Mouse (Mus musculus): ENCODE data around the gene Pcolce. TPM values are rescaled to one million over a fixed set of nuclear protein-coding genes. Genes with fewer than 3 reads are reported as not detected.
A peak's percentile ranks its signal among the peaks of the same experiment; 100 is the strongest.

Pcolce gene
- polyA plus RNA-seq, 1 experiment from 2014 or later: 51.8 TPM

DNA sequence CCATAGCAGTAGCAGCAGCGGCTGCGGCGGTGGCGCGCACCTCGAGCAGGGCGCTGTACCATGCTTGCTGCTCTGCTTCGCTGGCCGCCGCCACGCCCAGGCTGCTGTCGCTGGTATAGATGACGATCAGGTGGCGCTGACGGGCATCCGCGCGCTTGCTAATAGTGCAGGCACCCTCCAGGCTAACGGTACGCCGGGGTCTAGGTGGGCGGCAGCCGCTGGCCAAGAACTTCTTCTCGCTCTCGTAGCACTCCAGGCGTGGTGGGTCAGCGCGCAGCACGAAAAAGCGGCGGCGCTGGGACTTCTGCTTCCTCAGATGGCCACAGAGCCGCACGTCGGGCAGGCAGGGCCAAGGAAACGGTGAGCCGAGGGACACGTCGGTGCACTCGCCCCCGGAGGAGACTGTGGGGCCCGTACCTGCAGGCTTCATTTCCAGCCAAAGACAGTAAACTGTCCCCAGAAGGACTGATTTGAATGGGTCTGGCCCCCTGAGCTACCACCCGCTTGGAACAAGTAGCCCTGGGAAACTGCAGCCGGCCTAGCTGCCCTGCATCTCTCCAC lies 31.6 kb upstream of the Pcolce start:
- peaks cover 28% of the 10 kb centered on the region for H3K36me3 ChIP-seq
- H3K4me1 ChIP-seq: peaks cover 31% of the 10 kb centered on the region
- H3K4me2 ChIP-seq (replicated peaks): peak overlapping the region; percentile 52
- no peak overlapping the region for H3K27ac ChIP-seq
- WGBS: 2% methylated on average over 44 of the region's 44 CpGs
- ATAC-seq (ENCODE audit: low FRiP score, low read depth): no peak
- peaks cover 40% of the 10 kb centered on the region for H3K27me3 ChIP-seq (replicated peaks)
- peak overlapping the region; percentile 19 for H3K4me3 ChIP-seq
- no peaks in the 10 kb centered on the region for H3K9me3 ChIP-seq
- 0 out of 2 replicates have a peak overlapping the region, but pooled peaks have one; percentile 22 for H3K9ac ChIP-seq

DNA sequence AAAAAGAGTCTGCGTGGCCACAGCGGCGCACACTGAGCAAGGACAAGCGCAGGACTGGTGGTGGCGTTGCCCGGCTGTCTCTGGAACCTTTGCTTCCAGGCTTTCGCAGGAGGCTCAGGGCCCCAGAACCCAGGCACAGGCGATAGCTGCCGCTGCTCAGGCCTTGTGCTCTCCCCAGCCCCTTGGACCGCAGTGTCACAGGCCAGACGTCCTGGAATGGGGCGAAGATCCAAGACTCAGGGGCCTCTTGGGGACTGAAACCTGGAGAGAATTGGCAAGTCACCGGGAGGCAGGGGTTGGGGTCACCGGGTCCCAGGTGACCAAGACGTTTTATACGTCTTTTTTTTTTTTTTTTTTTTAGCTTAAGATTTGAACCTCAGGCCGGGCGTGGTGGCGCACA lies 30.9 kb upstream of the Pcolce start:
- Histone ChIP-seq H3K9ac (no peak overlapping the region), H3K4me1 (peaks cover 24% of the 10 kb centered on the region), H3K27ac (no peak overlapping the region), H3K4me3 (no peak overlapping the region), H3K27me3 (replicated peaks) (peaks cover 40% of the 10 kb centered on the region), H3K9me3 (no peaks in the 10 kb centered on the region), H3K4me2 (replicated peaks) (no peak overlapping the region), H3K36me3 (peaks cover 35% of the 10 kb centered on the region)
- 41% methylated on average over 19 of the region's 19 CpGs for WGBS
- ATAC-seq (ENCODE audit: low FRiP score, low read depth): no peak

DNA sequence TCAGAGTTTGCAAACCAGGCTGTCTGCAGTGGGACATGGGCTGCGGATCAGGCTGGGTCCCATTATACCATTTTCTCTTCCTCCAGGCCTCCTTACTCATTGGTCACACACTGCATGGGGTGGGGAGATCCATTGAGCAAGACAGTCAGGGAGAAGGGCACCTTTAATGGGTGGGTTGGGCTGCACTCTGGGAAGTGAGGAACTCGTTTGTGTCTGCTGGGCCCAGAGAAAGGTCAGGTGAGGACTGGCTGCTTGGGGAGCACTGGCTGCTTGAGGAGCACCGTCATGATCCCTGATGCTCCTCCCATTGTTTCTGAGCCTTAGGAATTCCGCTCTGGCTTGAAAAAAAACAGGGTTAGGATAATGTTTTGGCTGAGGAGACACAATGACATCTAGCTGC lies 29.3 kb upstream of the Pcolce start:
- H3K9ac ChIP-seq: no peak overlapping the region
- no peak overlapping the region for H3K4me3 ChIP-seq
- WGBS: 55% methylated on average over 4 of the region's 4 CpGs
- H3K4me1 ChIP-seq: peaks cover 15% of the 10 kb centered on the region
- H3K27ac ChIP-seq: no peak overlapping the region
- H3K9me3 ChIP-seq: no peaks in the 10 kb centered on the region
- H3K27me3 ChIP-seq (replicated peaks): peaks cover 40% of the 10 kb centered on the region
- ATAC-seq (ENCODE audit: low FRiP score, low read depth): no peak
- H3K4me2 ChIP-seq (replicated peaks): no peak overlapping the region
- H3K36me3 ChIP-seq: peaks cover 51% of the 10 kb centered on the region

DNA sequence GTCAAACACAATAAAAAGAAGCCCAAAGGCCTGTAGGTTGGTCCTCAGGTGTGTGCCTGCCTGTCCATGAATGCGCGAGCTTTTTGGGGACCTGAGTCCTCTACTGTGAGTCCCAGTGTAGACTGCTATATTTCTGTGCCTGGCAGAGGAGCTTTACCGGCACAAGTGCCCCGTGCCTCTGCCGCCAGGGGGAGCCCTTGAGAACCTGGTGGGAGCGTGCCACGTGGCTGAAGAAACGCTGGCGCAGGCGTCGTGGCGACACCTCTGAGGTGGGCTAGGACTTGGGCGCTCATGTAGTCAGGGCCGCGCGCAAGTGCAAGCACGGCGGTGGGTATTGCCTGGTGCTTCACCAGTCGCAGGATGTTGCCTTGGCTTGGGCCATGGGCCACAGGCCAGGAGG lies 27.5 kb upstream of the Pcolce start, which contains the start of gene Sap25:
TSS of gene Sap25 (plus strand) at position 281 of the 400 bp plus-strand sequence.
- Histone ChIP-seq H3K9ac (no peak within 1 kb of the TSS), H3K4me2 (replicated peaks) (no peak within 1 kb of the TSS), H3K36me3 (peaks cover 69% of the 10 kb centered on the region), H3K4me3 (no peak within 1 kb of the TSS), H3K9me3 (no peaks in the 10 kb centered on the region), H3K4me1 (peaks cover 15% of the 10 kb centered on the region), H3K27me3 (replicated peaks) (peaks cover 36% of the 10 kb centered on the region), H3K27ac (no peak within 1 kb of the TSS)
- 88% methylated on average over 19 of the region's 19 CpGs for WGBS
- peak; percentile 39; the same call in 1 of the 2 replicates for ATAC-seq (ENCODE audit: low FRiP score, low read depth)

DNA sequence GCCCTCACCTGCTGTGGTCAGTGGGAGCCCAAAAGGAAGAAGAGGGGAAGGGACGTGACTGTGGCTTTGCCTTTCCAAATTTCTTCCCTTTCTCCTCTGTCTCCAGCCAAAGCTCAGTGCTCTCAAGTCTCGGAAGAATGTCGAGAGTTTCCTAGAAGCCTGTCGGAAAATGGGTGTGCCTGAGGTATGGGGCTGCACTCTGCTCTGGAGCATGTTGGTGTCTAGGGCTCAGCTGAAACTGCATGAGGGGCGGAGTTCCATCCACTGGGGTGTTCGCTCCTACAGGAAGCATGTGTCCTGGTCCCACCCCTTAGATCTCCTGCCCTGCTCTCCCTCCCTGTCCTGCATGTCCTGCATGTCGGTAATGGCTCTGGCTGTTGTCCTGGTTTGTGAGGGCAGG lies 25.9 kb upstream of the Pcolce start:
- Histone ChIP-seq H3K9ac (no peak overlapping the region), H3K9me3 (no peaks in the 10 kb centered on the region), H3K27ac (no peak overlapping the region), H3K4me1 (peaks cover 4% of the 10 kb centered on the region; the same call in 1 of the 2 replicates), H3K4me2 (replicated peaks) (no peak overlapping the region), H3K27me3 (replicated peaks) (peaks cover 21% of the 10 kb centered on the region), H3K36me3 (peaks cover 82% of the 10 kb centered on the region), H3K4me3 (no peak overlapping the region)
- ATAC-seq (ENCODE audit: low FRiP score, low read depth): no peak
- 87% methylated on average over 7 of the region's 7 CpGs for WGBS

DNA sequence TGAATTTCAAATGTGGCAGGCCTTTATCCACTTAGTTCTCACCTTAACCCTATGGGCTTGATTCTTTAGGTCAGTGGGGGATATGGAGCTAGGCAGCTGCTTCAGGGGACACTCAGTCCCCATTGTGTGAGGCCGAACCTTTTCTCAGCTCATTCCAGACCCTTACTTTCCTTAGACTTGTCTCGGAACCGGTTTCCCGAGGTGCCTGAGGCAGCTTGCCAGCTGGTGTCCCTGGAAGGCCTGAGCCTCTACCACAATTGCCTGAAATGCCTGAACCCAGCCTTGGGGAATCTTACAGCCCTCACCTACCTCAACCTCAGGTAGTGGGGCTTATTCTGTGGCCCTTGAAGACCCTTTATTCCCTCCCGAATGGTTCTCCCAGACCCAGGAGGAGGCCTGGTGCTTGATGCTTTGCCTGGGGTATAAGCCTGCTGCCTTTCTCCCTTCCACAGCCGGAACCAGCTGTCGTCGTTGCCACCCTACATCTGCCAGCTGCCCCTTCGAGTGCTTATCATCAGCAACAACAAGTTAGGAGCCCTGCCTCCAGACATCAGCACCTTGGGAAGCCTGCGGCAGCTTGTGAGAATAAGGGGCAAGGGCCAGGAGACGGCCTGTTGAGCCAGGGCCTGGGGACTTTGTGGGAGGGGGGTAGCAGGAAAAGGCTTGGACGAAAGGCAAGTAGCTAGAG lies 20.0 kb upstream of the Pcolce start:
- WGBS: 87% methylated on average over 12 of the region's 12 CpGs
- Histone ChIP-seq H3K4me1 (peaks cover 31% of the 10 kb centered on the region), H3K27me3 (replicated peaks) (no peaks in the 10 kb centered on the region), H3K4me3 (no peak overlapping the region), H3K27ac (no peak overlapping the region), H3K4me2 (replicated peaks) (no peak overlapping the region), H3K9me3 (no peaks in the 10 kb centered on the region), H3K9ac (no peak overlapping the region), H3K36me3 (peaks cover 55% of the 10 kb centered on the region)
- no peak for ATAC-seq (ENCODE audit: low FRiP score, low read depth)

DNA sequence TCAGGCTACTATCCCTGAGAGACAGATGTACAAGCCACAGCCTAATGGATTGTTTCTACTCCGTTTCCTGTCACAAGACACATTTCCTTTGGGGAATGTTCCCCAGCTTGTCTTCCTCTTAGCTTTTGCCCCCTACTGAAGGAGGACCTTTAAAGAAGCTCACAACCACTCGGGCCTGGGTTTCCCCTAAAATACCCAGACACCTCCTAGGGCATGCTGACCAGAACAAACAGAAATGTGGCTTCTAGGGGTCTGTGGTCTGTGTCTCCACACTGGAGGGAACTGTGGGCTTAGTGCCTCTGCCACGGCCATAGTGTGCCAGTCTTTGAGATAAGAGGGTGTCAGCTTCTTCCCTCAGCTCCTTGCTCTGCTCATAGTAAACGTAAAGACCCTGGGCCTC lies 18.0 kb upstream of the Pcolce start:
- no peak overlapping the region for H3K27ac ChIP-seq
- peaks cover 35% of the 10 kb centered on the region for H3K4me1 ChIP-seq
- 73% methylated on average over 4 of the region's 4 CpGs for WGBS
- H3K9me3 ChIP-seq: no peaks in the 10 kb centered on the region
- peak overlapping the region; percentile 79 for H3K4me2 ChIP-seq (replicated peaks)
- ATAC-seq (ENCODE audit: low FRiP score, low read depth): no peak
- H3K4me3 ChIP-seq: no peak overlapping the region
- peak overlapping the region; percentile 81; the same call in 1 of the 2 replicates for H3K9ac ChIP-seq
- H3K36me3 ChIP-seq: peaks cover 35% of the 10 kb centered on the region
- no peaks in the 10 kb centered on the region for H3K27me3 ChIP-seq (replicated peaks)

DNA sequence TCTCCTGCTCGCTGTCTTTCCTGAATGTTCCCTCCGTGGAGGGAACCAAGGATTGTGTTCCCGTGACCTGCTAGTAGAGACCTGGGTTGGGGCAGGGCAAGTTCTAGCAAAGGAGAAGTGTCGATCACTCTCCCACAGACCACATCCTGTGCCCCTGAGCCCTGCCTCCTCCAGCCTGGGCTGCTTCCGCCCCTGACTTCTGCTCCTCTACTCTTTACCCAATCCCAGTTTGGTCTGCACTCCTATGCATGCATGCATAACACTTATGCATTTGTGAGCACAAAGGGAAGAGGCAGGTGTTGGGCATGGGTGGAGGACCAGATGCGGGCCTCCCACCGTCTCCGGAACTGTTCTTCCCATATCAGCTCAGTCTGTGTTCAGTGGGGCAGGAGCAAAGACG lies 17.6 kb upstream of the Pcolce start:
- H3K9me3 ChIP-seq: no peaks in the 10 kb centered on the region
- H3K4me2 ChIP-seq (replicated peaks): peak overlapping the region; percentile 79
- ATAC-seq (ENCODE audit: low FRiP score, low read depth): no peak
- H3K9ac ChIP-seq: peak overlapping the region; percentile 81
- H3K27ac ChIP-seq: peak overlapping the region; percentile 46; the same call in 1 of the 2 replicates
- no peaks in the 10 kb centered on the region for H3K27me3 ChIP-seq (replicated peaks)
- 67% methylated on average over 9 of the region's 9 CpGs for WGBS
- peaks cover 31% of the 10 kb centered on the region for H3K36me3 ChIP-seq
- peaks cover 35% of the 10 kb centered on the region for H3K4me1 ChIP-seq
- peak overlapping the region; percentile 7; the same call in 1 of the 2 replicates for H3K4me3 ChIP-seq

DNA sequence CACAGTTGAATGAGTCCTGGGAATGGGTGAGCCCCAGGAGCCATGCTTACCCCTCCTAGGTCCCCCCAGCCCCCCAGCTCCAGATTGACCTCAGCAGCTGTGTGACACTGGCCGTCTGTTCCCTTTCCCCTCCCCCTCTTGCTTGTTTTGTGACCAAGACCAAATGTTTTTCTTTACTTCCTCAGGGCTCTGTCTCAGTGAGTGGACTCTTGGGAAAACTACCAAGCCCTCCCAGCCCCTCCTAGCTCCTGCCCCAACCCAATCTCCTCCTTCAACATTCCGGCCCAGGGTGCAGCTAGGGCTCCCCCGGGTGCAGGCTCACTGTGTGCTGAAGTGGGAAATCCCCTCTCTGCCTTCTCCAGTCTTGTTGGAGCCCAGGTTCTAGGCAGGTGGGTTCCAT lies 17.0 kb upstream of the Pcolce start:
- no peak for ATAC-seq (ENCODE audit: low FRiP score, low read depth)
- H3K4me3 ChIP-seq: peak overlapping the region; percentile 7; the same call in 1 of the 2 replicates
- H3K36me3 ChIP-seq: peaks cover 25% of the 10 kb centered on the region
- no peaks in the 10 kb centered on the region for H3K27me3 ChIP-seq (replicated peaks)
- H3K4me2 ChIP-seq (replicated peaks): peak overlapping the region; percentile 79
- H3K27ac ChIP-seq: peak overlapping the region; percentile 46
- H3K4me1 ChIP-seq: peaks cover 35% of the 10 kb centered on the region
- 38% methylated on average over 3 of the region's 3 CpGs for WGBS
- peak overlapping the region; percentile 81 for H3K9ac ChIP-seq
- no peaks in the 10 kb centered on the region for H3K9me3 ChIP-seq

DNA sequence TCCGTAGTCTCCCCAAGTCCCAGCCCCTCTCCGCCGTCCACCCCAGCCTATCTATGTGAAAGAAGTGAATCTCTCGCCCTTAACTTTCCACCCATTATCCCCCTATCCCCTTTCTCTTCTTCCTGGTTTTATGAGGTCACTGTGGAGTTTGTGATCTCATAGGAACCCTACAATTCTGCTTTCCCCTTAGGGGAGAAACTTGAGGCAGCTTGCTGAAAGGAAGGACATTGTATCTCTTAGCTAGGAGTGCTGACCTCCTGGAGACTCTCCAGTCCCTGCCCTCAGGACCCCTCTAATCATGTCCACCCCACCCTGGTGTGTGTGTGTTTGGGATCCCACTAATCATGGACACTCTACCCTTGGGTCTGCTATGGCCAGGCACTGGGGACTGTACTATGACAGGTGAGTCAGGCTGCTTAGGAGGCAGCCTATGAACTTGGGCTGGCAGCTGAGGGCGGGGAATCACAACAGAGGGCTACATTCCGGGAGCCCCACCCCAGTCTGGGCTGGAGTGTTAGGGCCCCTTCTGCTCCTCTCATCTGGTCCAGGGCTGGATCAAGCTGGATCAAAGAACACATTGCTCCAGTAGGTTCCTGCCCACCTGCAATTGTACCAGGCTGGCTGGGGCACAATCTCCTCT lies 16.4 kb upstream of the Pcolce start:
- Histone ChIP-seq H3K27ac (no peak overlapping the region), H3K27me3 (replicated peaks) (no peaks in the 10 kb centered on the region), H3K9me3 (no peaks in the 10 kb centered on the region), H3K9ac (peak overlapping the region; percentile 81), H3K36me3 (peaks cover 20% of the 10 kb centered on the region), H3K4me3 (peak overlapping the region; percentile 78), H3K4me1 (peaks cover 35% of the 10 kb centered on the region), H3K4me2 (replicated peaks) (peak overlapping the region; percentile 79)
- ATAC-seq (ENCODE audit: low FRiP score, low read depth): no peak
- 25% methylated on average over 6 of the region's 6 CpGs for WGBS

DNA sequence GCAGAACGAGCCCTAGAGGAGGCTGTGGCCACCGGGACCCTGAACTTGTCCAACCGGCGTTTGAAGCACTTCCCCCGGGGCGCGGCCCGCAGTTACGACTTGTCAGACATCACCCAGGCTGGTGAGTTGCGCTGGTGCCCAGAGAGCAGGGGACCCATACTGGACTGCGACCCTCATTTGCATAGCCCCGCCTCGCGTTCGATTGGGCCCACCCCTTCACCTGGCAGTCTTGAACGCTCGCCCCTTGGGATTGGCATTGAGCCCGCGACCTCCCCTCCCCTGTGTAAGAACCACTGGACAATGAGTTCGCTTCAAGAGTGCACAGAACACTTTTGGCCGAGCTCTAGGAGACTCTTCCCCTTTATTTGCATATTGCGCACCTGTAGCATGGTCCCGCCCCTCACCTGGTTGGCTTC lies 15.7 kb upstream of the Pcolce start:
- Histone ChIP-seq H3K4me1 (peaks cover 38% of the 10 kb centered on the region), H3K4me3 (peak overlapping the region; percentile 78), H3K9me3 (no peaks in the 10 kb centered on the region), H3K27ac (peak overlapping the region; percentile 86), H3K9ac (peak overlapping the region; percentile 81), H3K36me3 (peaks cover 16% of the 10 kb centered on the region), H3K4me2 (replicated peaks) (peak overlapping the region; percentile 79), H3K27me3 (replicated peaks) (no peaks in the 10 kb centered on the region)
- under 1% methylated on average over 23 of the region's 23 CpGs for WGBS
- ATAC-seq (ENCODE audit: low FRiP score, low read depth): peak; percentile 51

Data from neural tube, embryonic 12.5 days (tissue).